Mouse (Mus musculus) embryonic facial prominence, embryonic 15.5 days (tissue): ENCODE results near the gene Cdc6. TPM values are rescaled to one million over a fixed set of nuclear protein-coding genes. Genes with fewer than 3 reads are reported as not detected.

Experiments used
- ATAC-seq: fragments of 200-750 bp; cut with Nextera tagmentation; 2 replicates; pipeline ENCODE4 v1.8.0; 2017; ENCODE audit warnings: low read depth, moderate TSS enrichment; ENCODE audit not compliant: insufficient number of reproducible peaks, low FRiP score, low TSS enrichment
- H3K27ac ChIP-seq: fragments of 300-500 bp; sonication (generic); replicated peaks from 2 replicates; pipeline ENCODE4 v1.5.1; 2015; ENCODE audit warnings: mild to moderate bottlenecking, inconsistent platforms
- H3K27me3 ChIP-seq: fragments of 300-500 bp; sonication (generic); 2 replicates; pipeline ENCODE4 v1.6.1; 2015; ENCODE audit warnings: inconsistent platforms
- H3K36me3 ChIP-seq: fragments of 300-500 bp; sonication (generic); 2 replicates; pipeline ENCODE4 v1.6.1; 2015; ENCODE audit warnings: mild to moderate bottlenecking, inconsistent platforms
- H3K4me1 ChIP-seq: fragments of 300-500 bp; sonication (generic); 2 replicates; pipeline ENCODE4 v1.6.1; 2015; ENCODE audit warnings: inconsistent platforms
- H3K4me2 ChIP-seq: fragments of 300-500 bp; sonication (generic); replicated peaks from 2 replicates; pipeline ENCODE4 v1.6.1; 2015; ENCODE audit warnings: mild to moderate bottlenecking, inconsistent platforms
- H3K4me3 ChIP-seq: fragments of 300-500 bp; sonication (generic); replicated peaks from 2 replicates; pipeline ENCODE4 v1.5.1; 2015; ENCODE audit warnings: mild to moderate bottlenecking, inconsistent platforms
- H3K9ac ChIP-seq: fragments of 300-500 bp; sonication (generic); 2 replicates; pipeline ENCODE4 v1.6.1; 2015; ENCODE audit warnings: inconsistent platforms
- H3K9me3 ChIP-seq: fragments of 300-500 bp; sonication (generic); replicated peaks from 2 replicates; pipeline ENCODE4 v1.6.1; 2016; ENCODE audit warnings: inconsistent platforms
- WGBS: fragments of 180-500 bp; shearing (Covaris S2); methylation state at CpG from one replicate; pipeline ENCODE4 v1.1.7; 2015; 5-methylcytosine and 5-hydroxymethylcytosine counted together
- polyA plus RNA-seq: library from polyadenylated mRNA; unstranded; fragments of >200 nt; fragmentation: Nextera tagmentation; extraction: Ambion mirVana; gene quantifications from 2 replicates; pipeline ENCODE4 v1.2.1, GENCODE M21; 2015

Cdc6 gene
- polyA plus RNA-seq, 1 experiment from 2014 or later, result 22.7 TPM

DNA sequence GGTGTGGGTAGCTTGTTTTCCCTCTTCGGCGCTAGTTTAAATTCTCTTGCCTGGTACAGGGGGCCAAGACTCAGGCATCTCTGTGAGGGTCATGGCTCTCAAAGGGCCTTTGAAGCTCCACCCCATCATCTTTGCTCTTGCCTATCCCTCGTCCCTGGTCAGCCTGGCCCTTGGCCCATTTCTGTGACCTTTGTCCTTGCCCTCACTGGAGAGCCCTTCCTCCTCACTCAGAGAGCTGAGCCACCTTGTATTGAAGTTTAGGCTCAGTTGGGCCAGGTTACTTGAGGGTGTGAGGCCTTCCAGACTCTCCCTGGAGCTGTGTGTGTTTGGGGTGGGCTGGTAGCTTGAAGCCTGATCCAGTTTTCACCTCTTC, 38.0 kb downstream of the Cdc6 start:
- Histone ChIP-seq H3K9me3 (no peaks in the 10 kb centered on the region), H3K4me3 (no peak overlapping the region), H3K9ac (no peak overlapping the region), H3K27me3 (no peaks in the 10 kb centered on the region), H3K4me2 (no peak overlapping the region), H3K27ac (peak overlapping the region; percentile 96), H3K4me1 (peaks cover 92% of the 10 kb centered on the region), H3K36me3 (peaks cover 7% of the 10 kb centered on the region; the same call in 1 of the 2 replicates)
- no peak for ATAC-seq
- WGBS, result 24% methylated on average over 3 of the region's 3 CpGs

DNA sequence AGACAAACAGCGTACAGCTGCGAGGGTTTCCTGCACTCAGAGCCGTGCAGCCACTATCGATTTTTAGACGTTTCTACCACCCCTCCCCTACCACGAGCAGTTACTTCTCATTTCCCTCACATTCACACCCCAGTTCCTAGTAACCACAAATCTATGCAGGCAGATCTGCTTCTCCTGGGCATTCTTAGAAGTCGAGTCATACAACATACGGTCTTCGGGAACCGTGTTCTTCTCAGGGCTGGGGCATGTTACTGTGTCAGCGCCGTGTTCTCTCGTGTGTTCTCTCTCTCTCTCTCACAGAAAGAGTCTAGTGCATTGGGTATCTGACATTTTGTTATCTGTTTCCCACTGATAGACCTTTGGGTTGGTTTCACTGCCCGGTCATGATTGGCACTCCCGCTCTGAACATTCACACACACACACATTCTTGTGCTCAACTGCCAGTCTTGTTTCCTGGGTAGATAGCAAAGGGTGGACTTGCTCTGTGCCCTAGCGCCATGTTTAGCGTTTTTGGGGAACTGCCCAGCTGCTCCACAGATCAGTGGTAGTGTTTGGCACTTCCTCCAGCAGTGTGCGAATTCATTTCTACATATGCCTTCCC, 40.5 kb downstream of the Cdc6 start:
- WGBS, result 63% methylated on average over 18 of the region's 18 CpGs
- H3K27ac ChIP-seq, result no peak overlapping the region

DNA sequence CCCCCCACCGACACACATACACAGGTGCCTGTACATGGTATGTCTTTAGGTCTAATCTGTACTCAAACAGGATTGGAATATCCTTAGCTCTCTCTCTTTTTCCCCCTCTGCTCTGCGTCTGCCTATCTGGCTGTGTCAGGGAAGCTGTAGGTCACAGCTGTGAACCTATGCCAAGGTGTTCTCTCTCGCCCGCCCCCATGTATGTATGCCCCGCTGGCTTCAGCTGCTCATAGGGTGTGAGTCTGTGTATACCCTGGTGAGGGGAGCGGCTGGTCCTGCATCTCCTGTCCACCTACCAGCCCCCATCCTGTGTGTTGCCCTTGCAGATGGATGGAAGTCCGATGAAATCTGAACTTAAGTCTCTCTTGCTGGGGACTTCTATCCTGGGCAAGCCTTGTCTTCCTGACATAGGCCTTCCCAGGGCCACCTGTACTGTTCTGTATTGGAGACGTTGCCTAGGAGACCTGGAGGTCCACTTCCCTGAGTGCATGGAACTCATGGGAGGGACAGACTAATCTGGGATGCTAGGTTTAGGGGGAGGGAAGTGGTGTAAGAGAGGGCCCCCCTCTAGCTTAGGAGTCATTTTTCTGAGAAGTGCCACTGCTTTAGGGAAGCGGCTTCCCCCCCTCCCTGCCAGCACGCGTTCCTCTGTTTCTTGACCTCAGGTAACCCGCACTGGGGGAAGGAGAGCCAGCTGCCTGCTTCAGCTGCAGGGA, 41.8 kb downstream of the Cdc6 start:
- 63% methylated on average over 12 of the region's 12 CpGs for WGBS
- Histone ChIP-seq H3K4me2 (no peak overlapping the region), H3K4me3 (no peak overlapping the region), H3K9ac (no peak overlapping the region), H3K36me3 (peaks cover 22% of the 10 kb centered on the region; the same call in 1 of the 2 replicates), H3K9me3 (no peaks in the 10 kb centered on the region), H3K27me3 (no peaks in the 10 kb centered on the region), H3K27ac (0 out of 2 replicates have a peak overlapping the region, but pooled peaks have one; percentile 7), H3K4me1 (peaks cover 87% of the 10 kb centered on the region)
- ATAC-seq, result no peak

More for the DNA sequence above, 40.5 kb downstream of the Cdc6 start:
- Histone ChIP-seq H3K4me1 (peaks cover 88% of the 10 kb centered on the region), H3K27me3 (no peaks in the 10 kb centered on the region), H3K9ac (no peak overlapping the region), H3K36me3 (peaks cover 22% of the 10 kb centered on the region; the same call in 1 of the 2 replicates), H3K9me3 (no peaks in the 10 kb centered on the region), H3K4me3 (no peak overlapping the region), H3K4me2 (no peak overlapping the region)
- no peak for ATAC-seq

DNA sequence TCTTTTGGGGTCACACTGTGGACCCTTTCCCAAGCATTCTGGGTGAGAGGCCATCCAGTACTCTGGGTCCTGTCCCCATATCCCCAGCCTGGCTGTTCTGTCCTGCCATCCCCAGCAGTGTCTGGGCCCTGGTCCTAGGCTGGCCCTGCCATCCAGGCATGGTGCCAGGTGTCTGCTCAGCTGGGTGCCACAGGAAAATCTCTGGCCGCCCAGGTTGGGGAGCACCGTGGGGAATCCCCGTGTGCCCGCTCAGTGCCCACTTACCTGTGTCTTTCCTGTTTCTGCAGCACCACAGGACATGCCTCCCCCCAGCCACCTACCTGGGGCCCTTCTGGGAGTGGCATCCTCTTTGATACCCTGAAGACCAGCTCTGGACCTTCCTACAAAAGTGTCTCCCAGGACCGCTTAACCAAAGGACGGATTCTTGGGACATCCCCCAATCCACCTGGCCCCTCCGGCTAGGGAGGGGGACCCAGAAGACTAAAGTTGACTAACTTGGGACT, 42.4 kb downstream of the Cdc6 start:
- H3K36me3 ChIP-seq, result peaks cover 22% of the 10 kb centered on the region; the same call in 1 of the 2 replicates
- H3K4me3 ChIP-seq, result no peak overlapping the region
- H3K27ac ChIP-seq, result no peak overlapping the region
- peaks cover 87% of the 10 kb centered on the region for H3K4me1 ChIP-seq
- no peak overlapping the region for H3K4me2 ChIP-seq
- 85% methylated on average over 7 of the region's 7 CpGs for WGBS
- H3K27me3 ChIP-seq, result no peaks in the 10 kb centered on the region
- no peaks in the 10 kb centered on the region for H3K9me3 ChIP-seq
- ATAC-seq, result no peak
- no peak overlapping the region for H3K9ac ChIP-seq

DNA sequence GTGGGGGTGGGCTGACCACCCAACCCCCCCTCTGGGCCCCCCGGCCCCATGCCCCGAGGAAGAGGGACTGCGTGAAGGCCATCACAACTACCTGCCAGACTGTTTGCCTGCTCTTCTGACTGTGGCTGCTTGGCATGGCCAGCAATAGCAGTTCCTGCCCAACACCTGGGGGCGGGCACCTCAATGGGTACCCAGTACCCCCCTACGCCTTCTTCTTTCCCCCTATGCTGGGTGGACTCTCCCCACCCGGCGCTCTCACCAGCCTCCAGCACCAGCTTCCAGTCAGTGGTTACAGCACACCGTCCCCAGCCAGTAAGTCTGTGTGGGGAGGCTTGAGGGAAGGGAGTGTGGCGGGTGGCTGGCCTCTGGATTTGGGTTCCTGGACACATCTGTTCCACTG, 42.9 kb downstream of the Cdc6 start:
- peaks cover 87% of the 10 kb centered on the region for H3K4me1 ChIP-seq
- H3K9ac ChIP-seq, result no peak overlapping the region
- H3K36me3 ChIP-seq, result peaks cover 22% of the 10 kb centered on the region; the same call in 1 of the 2 replicates
- H3K9me3 ChIP-seq, result no peaks in the 10 kb centered on the region
- 82% methylated on average over 9 of the region's 9 CpGs for WGBS
- no peaks in the 10 kb centered on the region for H3K27me3 ChIP-seq
- no peak for ATAC-seq
- H3K4me3 ChIP-seq, result no peak overlapping the region
- H3K4me2 ChIP-seq, result no peak overlapping the region
- peak overlapping the region; percentile 81; the same call in 1 of the 2 replicates for H3K27ac ChIP-seq

DNA sequence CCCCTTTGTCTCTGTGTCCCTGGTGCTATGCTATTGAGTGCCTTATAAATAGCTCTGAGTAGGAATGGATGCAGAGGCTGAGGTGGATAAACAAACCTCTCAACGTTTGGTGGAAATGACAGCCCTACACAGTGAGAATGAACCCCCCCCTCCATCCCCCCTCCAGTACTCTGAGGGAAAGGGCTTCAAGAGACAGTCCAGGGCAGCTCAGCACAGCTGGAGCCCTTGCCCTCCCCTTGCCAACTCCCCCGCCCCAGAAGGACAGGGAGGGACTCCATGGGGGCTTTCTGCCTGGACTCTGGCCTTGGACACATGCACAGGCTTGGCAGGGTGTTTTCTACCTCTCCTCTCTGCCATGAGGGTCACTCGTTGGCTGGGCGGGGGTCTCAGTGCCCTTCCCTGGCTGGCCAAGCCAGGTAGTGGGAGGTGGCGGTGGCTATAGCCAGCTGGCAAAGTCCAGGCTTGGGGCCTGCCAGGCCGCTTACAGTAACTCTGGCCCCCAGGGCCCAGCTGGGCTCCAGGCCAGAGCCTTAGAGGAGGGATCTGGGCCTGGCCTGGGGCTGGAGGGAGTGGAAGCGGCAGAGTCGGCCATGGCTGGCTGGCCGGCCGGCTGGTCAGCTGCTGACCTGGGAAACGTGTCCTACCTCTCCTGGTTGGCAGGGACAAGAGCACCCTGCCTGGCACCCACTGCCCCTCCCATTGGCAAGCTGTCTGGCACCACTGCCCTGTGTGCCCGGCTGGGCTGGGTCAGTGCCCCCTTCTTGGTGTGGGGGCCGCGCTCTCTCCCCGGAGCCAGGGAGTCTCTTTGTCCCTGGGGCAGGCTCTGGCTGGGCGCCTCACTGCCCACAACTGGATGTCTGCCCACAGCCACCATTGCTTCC, 43.7 kb downstream of the Cdc6 start:
- peaks cover 84% of the 10 kb centered on the region for H3K4me1 ChIP-seq
- 50% methylated on average over 16 of the region's 16 CpGs for WGBS
- H3K9me3 ChIP-seq, result no peaks in the 10 kb centered on the region
- ATAC-seq, result peak; percentile 52
- H3K27me3 ChIP-seq, result no peaks in the 10 kb centered on the region
- H3K27ac ChIP-seq, result peak overlapping the region; percentile 81
- 0 out of 2 replicates have a peak overlapping the region, but pooled peaks have one; percentile 0 for H3K9ac ChIP-seq
- peak overlapping the region; percentile 31 for H3K4me2 ChIP-seq
- H3K4me3 ChIP-seq, result no peak overlapping the region
- peaks cover 22% of the 10 kb centered on the region; the same call in 1 of the 2 replicates for H3K36me3 ChIP-seq

DNA sequence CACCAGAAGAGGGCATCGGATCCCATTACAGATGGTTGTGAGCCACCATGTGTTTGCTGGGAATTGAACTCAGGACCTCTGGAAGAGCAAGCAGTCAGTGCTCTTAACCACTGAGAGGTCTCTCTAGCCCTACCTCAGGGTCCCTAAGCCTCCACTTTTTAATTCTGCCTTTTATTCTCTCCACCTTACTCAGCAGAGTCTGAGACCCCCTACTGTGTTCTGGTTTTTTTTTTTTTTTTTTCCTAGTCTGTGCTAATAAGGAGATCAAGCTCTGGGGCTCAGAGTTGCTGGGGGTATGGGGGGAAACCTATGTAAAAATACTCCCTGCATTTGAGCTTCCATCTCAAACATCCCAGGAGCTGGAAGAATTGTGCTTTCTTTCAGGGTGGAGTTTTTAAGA, 44.5 kb downstream of the Cdc6 start:
- peaks cover 79% of the 10 kb centered on the region for H3K4me1 ChIP-seq
- no peak overlapping the region for H3K9ac ChIP-seq
- H3K27me3 ChIP-seq, result no peaks in the 10 kb centered on the region
- no peaks in the 10 kb centered on the region for H3K9me3 ChIP-seq
- no peak overlapping the region for H3K4me3 ChIP-seq
- 90% methylated on average over 1 of the region's 1 CpGs for WGBS
- no peak for ATAC-seq
- peaks cover 30% of the 10 kb centered on the region; the same call in 1 of the 2 replicates for H3K36me3 ChIP-seq
- H3K4me2 ChIP-seq, result no peak overlapping the region
- H3K27ac ChIP-seq, result peak overlapping the region; percentile 81; the same call in 1 of the 2 replicates

DNA sequence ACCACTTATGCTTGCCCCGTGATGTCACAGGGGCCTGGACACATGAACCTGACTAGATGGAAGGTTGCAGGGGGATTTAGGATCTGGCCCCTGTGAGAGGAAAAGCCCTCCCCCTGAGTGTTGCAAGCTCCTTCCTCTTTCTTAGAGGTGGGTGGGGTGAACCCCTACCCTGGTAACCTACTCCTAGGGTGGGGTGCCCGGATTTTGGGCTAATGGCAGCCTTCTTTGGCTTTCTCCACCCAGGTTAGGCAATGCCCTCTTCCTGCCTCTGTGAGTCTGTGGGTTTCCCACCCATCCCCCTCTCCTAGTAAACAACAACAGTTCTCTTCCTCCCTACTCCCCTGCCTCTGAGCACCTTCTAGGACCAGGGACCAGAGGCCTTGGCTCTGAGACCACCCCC, 45.1 kb downstream of the Cdc6 start:
- H3K9ac ChIP-seq, result no peak overlapping the region
- no peaks in the 10 kb centered on the region for H3K9me3 ChIP-seq
- H3K27ac ChIP-seq, result no peak overlapping the region
- H3K4me2 ChIP-seq, result no peak overlapping the region
- WGBS, result 58% methylated on average over 2 of the region's 2 CpGs
- no peak for ATAC-seq
- H3K4me1 ChIP-seq, result peaks cover 72% of the 10 kb centered on the region
- H3K27me3 ChIP-seq, result no peaks in the 10 kb centered on the region
- H3K36me3 ChIP-seq, result peaks cover 36% of the 10 kb centered on the region
- H3K4me3 ChIP-seq, result no peak overlapping the region

DNA sequence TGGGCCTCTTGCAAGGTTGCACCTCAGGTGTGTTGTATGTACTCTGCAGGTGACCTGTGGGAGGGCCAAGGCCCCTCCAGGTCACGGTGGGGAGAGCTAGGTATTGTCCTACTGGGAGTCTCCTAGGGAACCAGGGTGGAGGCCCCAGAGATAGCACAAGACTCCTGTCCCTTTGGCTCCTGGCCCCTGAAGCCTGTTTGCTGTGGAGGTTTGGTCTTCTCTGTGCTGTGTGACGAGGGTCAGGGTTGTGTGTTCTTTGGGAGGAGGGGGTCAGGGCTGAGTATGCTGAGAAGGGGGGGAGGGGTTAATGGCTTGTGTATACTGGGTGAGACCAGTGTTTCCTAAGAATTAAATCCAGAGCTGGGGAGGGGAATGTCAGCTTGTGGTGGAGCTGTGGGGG, 45.8 kb downstream of the Cdc6 start:
- H3K9me3 ChIP-seq, result no peaks in the 10 kb centered on the region
- 0 out of 2 replicates have a peak overlapping the region, but pooled peaks have one; percentile 68 for H3K27ac ChIP-seq
- no peaks in the 10 kb centered on the region for H3K27me3 ChIP-seq
- H3K4me2 ChIP-seq, result no peak overlapping the region
- H3K4me3 ChIP-seq, result no peak overlapping the region
- 45% methylated on average over 2 of the region's 2 CpGs for WGBS
- ATAC-seq, result no peak
- peaks cover 66% of the 10 kb centered on the region for H3K4me1 ChIP-seq
- peaks cover 39% of the 10 kb centered on the region for H3K36me3 ChIP-seq
- H3K9ac ChIP-seq, result no peak overlapping the region

DNA sequence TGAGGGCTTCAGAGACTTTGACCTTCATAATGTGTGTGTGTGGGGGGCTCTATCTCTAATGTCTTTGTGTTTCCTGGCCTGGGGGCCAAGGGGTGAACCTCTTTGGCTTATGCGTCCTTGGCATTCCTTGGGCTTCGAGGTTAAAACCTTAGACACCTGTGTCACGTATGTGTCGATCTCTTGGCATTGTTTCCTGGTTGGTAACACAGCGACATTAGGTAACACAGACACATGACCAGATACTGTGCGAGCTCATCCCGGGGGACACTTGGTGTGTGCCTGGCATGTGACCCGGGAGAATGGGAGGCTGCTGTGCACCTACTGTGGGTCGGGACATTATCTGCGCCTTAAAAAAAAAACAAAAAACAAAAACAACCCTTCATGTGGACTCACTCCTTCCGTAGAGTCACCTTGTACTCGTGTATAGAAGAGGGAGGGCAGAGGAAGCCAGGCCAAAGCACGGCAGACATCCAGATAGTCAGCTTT, 46.3 kb downstream of the Cdc6 start:
- peaks cover 67% of the 10 kb centered on the region for H3K4me1 ChIP-seq
- 27% methylated on average over 13 of the region's 13 CpGs for WGBS
- ATAC-seq, result no peak

More for the DNA sequence above, 46.3 kb downstream of the Cdc6 start:
- Histone ChIP-seq H3K4me3 (no peak overlapping the region), H3K9me3 (no peaks in the 10 kb centered on the region), H3K36me3 (peaks cover 39% of the 10 kb centered on the region), H3K9ac (no peak overlapping the region), H3K27me3 (no peaks in the 10 kb centered on the region), H3K4me2 (no peak overlapping the region), H3K27ac (0 out of 2 replicates have a peak overlapping the region, but pooled peaks have one; percentile 68)
